Mouse (Mus musculus): ENCODE measurements around the gene Ntrk2. TPM values are rescaled to one million over a fixed set of nuclear protein-coding genes. Genes with fewer than 3 reads are reported as not detected.
"Not testable (repeated sequence)": the region's sequence is repeated elsewhere in the genome, so short reads cannot be mapped to it uniquely, and the experiment has no call there.

Gene Ntrk2
- polyA plus RNA-seq, 1 experiment from 2014 or later: 146 TPM

- not testable (repeated sequence) for H3K9me3 ChIP-seq (ENCODE audit: control insufficient read depth, low read length); H3K36me3 ChIP-seq (ENCODE audit: control insufficient read depth, insufficient read depth, low read length); ATAC-seq; H3K27ac ChIP-seq (ENCODE audit: low read depth, low read length); H3K4me2 ChIP-seq (ENCODE audit: low read length); H3K27me3 ChIP-seq (replicated peaks; ENCODE audit: control insufficient read depth, insufficient read depth, low read length); H3K4me3 ChIP-seq (ENCODE audit: low read length); H3K9ac ChIP-seq (ENCODE audit: low read depth, low read length); H3K4me1 ChIP-seq (ENCODE audit: control insufficient read depth, insufficient read depth, low read depth, low read length)
- 96% methylated on average over 8 of the region's 8 CpGs for WGBS
These were observed 248.0 kb downstream of the Ntrk2 start for GRCm38 (mm10) chr13:59054331-59054730.

- WGBS: 81% methylated on average over 4 of the region's 4 CpGs
- no peak for ATAC-seq
These were observed 250.5 kb downstream of the Ntrk2 start for GRCm38 (mm10) chr13:59056859-59057258.

GRCm38 (mm10) chr13:59057886-59058285, 251.5 kb downstream of the Ntrk2 start:
- no peaks in the 10 kb centered on the region for H3K4me1 ChIP-seq (ENCODE audit: control insufficient read depth, insufficient read depth, low read depth, low read length)
- H3K9me3 ChIP-seq (ENCODE audit: control insufficient read depth, low read length): no peaks in the 10 kb centered on the region
- no peak overlapping the region for H3K27ac ChIP-seq (ENCODE audit: low read depth, low read length)
- 63% methylated on average over 1 of the region's 1 CpGs for WGBS
- no peak overlapping the region for H3K4me2 ChIP-seq (ENCODE audit: low read length)
- no peak for ATAC-seq
- H3K27me3 ChIP-seq (replicated peaks; ENCODE audit: control insufficient read depth, insufficient read depth, low read length): no peaks in the 10 kb centered on the region
- H3K9ac ChIP-seq (ENCODE audit: low read depth, low read length): no peak overlapping the region
- H3K4me3 ChIP-seq (ENCODE audit: low read length): no peak overlapping the region
- H3K36me3 ChIP-seq (ENCODE audit: control insufficient read depth, insufficient read depth, low read length): peaks cover 6% of the 10 kb centered on the region

More at GRCm38 (mm10) chr13:59056859-59057258, 250.5 kb downstream of the Ntrk2 start:
- no peak overlapping the region for H3K4me2 ChIP-seq (ENCODE audit: low read length)
- no peak overlapping the region for H3K9ac ChIP-seq (ENCODE audit: low read depth, low read length)
- no peak overlapping the region for H3K4me3 ChIP-seq (ENCODE audit: low read length)
- H3K36me3 ChIP-seq (ENCODE audit: control insufficient read depth, insufficient read depth, low read length): peaks cover 6% of the 10 kb centered on the region
- no peak overlapping the region for H3K27ac ChIP-seq (ENCODE audit: low read depth, low read length)
- H3K27me3 ChIP-seq (replicated peaks; ENCODE audit: control insufficient read depth, insufficient read depth, low read length): no peaks in the 10 kb centered on the region
- no peaks in the 10 kb centered on the region for H3K4me1 ChIP-seq (ENCODE audit: control insufficient read depth, insufficient read depth, low read depth, low read length)
- no peaks in the 10 kb centered on the region for H3K9me3 ChIP-seq (ENCODE audit: control insufficient read depth, low read length)

GRCm38 (mm10) chr13:59059118-59059517, 252.7 kb downstream of the Ntrk2 start:
- Histone ChIP-seq H3K27me3 (replicated peaks; ENCODE audit: control insufficient read depth, insufficient read depth, low read length) (no peaks in the 10 kb centered on the region), H3K9ac (ENCODE audit: low read depth, low read length) (no peak overlapping the region), H3K9me3 (ENCODE audit: control insufficient read depth, low read length) (no peaks in the 10 kb centered on the region), H3K4me1 (ENCODE audit: control insufficient read depth, insufficient read depth, low read depth, low read length) (no peaks in the 10 kb centered on the region), H3K4me3 (ENCODE audit: low read length) (no peak overlapping the region), H3K4me2 (ENCODE audit: low read length) (no peak overlapping the region), H3K27ac (ENCODE audit: low read depth, low read length) (no peak overlapping the region), H3K36me3 (ENCODE audit: control insufficient read depth, insufficient read depth, low read length) (peaks cover 6% of the 10 kb centered on the region)
- WGBS: 48% methylated on average over 7 of the region's 7 CpGs
- ATAC-seq: no peak

GRCm38 (mm10) chr13:59065677-59066076, 259.3 kb downstream of the Ntrk2 start:
- H3K9ac ChIP-seq (ENCODE audit: low read depth, low read length): no peak overlapping the region
- H3K4me3 ChIP-seq (ENCODE audit: low read length): no peak overlapping the region
- no peaks in the 10 kb centered on the region for H3K36me3 ChIP-seq (ENCODE audit: control insufficient read depth, insufficient read depth, low read length)
- 62% methylated on average over 3 of the region's 3 CpGs for WGBS
- H3K9me3 ChIP-seq (ENCODE audit: control insufficient read depth, low read length): no peaks in the 10 kb centered on the region
- no peaks in the 10 kb centered on the region for H3K27me3 ChIP-seq (replicated peaks; ENCODE audit: control insufficient read depth, insufficient read depth, low read length)
- H3K4me1 ChIP-seq (ENCODE audit: control insufficient read depth, insufficient read depth, low read depth, low read length): no peaks in the 10 kb centered on the region
- no peak overlapping the region for H3K27ac ChIP-seq (ENCODE audit: low read depth, low read length)
- no peak overlapping the region for H3K4me2 ChIP-seq (ENCODE audit: low read length)
- no peak; the same call in 1 of the 2 replicates for ATAC-seq

- no peaks in the 10 kb centered on the region for H3K27me3 ChIP-seq (replicated peaks; ENCODE audit: control insufficient read depth, insufficient read depth, low read length)
- peak overlapping the region; percentile 44; the same call in 1 of the 2 replicates for H3K27ac ChIP-seq (ENCODE audit: low read depth, low read length)
- H3K9me3 ChIP-seq (ENCODE audit: control insufficient read depth, low read length): no peaks in the 10 kb centered on the region
- H3K36me3 ChIP-seq (ENCODE audit: control insufficient read depth, insufficient read depth, low read length): no peaks in the 10 kb centered on the region
- peak overlapping the region; percentile 52 for H3K9ac ChIP-seq (ENCODE audit: low read depth, low read length)
- 19% methylated on average over 26 of the region's 26 CpGs for WGBS
- ATAC-seq: peak; percentile 95
- peak overlapping the region; percentile 34 for H3K4me2 ChIP-seq (ENCODE audit: low read length)
- H3K4me3 ChIP-seq (ENCODE audit: low read length): no peak overlapping the region
- H3K4me1 ChIP-seq (ENCODE audit: control insufficient read depth, insufficient read depth, low read depth, low read length): peaks cover 5% of the 10 kb centered on the region
These were observed 267.4 kb downstream of the Ntrk2 start for GRCm38 (mm10) chr13:59073635-59074256.

- H3K36me3 ChIP-seq (ENCODE audit: control insufficient read depth, insufficient read depth, low read length): no peaks in the 10 kb centered on the region
- H3K9ac ChIP-seq (ENCODE audit: low read depth, low read length): no peak overlapping the region
- no peaks in the 10 kb centered on the region for H3K27me3 ChIP-seq (replicated peaks; ENCODE audit: control insufficient read depth, insufficient read depth, low read length)
- H3K9me3 ChIP-seq (ENCODE audit: control insufficient read depth, low read length): no peaks in the 10 kb centered on the region
- no peak overlapping the region for H3K27ac ChIP-seq (ENCODE audit: low read depth, low read length)
- H3K4me1 ChIP-seq (ENCODE audit: control insufficient read depth, insufficient read depth, low read depth, low read length): peaks cover 12% of the 10 kb centered on the region
- 66% methylated on average over 4 of the region's 4 CpGs for whole genome bisulfite sequencing
- no peak for ATAC-seq
- no peak overlapping the region for H3K4me3 ChIP-seq (ENCODE audit: low read length)
- H3K4me2 ChIP-seq (ENCODE audit: low read length): no peak overlapping the region
These were observed 270.1 kb downstream of the Ntrk2 start for GRCm38 (mm10) chr13:59076489-59076888.

- H3K4me3 ChIP-seq (ENCODE audit: low read length): no peak overlapping the region
- no peak overlapping the region for H3K4me2 ChIP-seq (ENCODE audit: low read length)
- H3K9me3 ChIP-seq (ENCODE audit: control insufficient read depth, low read length): no peaks in the 10 kb centered on the region
- H3K4me1 ChIP-seq (ENCODE audit: control insufficient read depth, insufficient read depth, low read depth, low read length): peaks cover 7% of the 10 kb centered on the region
- no peaks in the 10 kb centered on the region for H3K27me3 ChIP-seq (replicated peaks; ENCODE audit: control insufficient read depth, insufficient read depth, low read length)
- peak overlapping the region; percentile 42; the same call in 1 of the 2 replicates for H3K27ac ChIP-seq (ENCODE audit: low read depth, low read length)
- 26% methylated on average over 7 of the region's 7 CpGs for WGBS
- peak; percentile 69 for ATAC-seq
- no peak overlapping the region; the same call in 1 of the 2 replicates for H3K9ac ChIP-seq (ENCODE audit: low read depth, low read length)
- H3K36me3 ChIP-seq (ENCODE audit: control insufficient read depth, insufficient read depth, low read length): no peaks in the 10 kb centered on the region
These were observed 273.5 kb downstream of the Ntrk2 start for GRCm38 (mm10) chr13:59079761-59080461.

GRCm38 (mm10) chr13:59080468-59080867, 274.1 kb downstream of the Ntrk2 start:
- Histone ChIP-seq H3K9me3 (ENCODE audit: control insufficient read depth, low read length) (no peaks in the 10 kb centered on the region), H3K36me3 (ENCODE audit: control insufficient read depth, insufficient read depth, low read length) (no peaks in the 10 kb centered on the region), H3K9ac (ENCODE audit: low read depth, low read length) (no peak overlapping the region), H3K27ac (ENCODE audit: low read depth, low read length) (no peak overlapping the region), H3K4me3 (ENCODE audit: low read length) (no peak overlapping the region), H3K27me3 (replicated peaks; ENCODE audit: control insufficient read depth, insufficient read depth, low read length) (no peaks in the 10 kb centered on the region), H3K4me2 (ENCODE audit: low read length) (no peak overlapping the region), H3K4me1 (ENCODE audit: control insufficient read depth, insufficient read depth, low read depth, low read length) (peaks cover 7% of the 10 kb centered on the region)
- 40% methylated on average over 5 of the region's 5 CpGs for WGBS
- no peak for ATAC-seq
